Mouse (Mus musculus) G1E (cell line): ENCODE measurements around the gene Gfpt1.

Experiments used
- CTCF ChIP-seq: IDR thresholded peaks from 2 replicates; pipeline ENCODE4 v1.5.1; 2012; ENCODE audit warnings: low read depth, low read length, inconsistent platforms, mixed read lengths
- GATA1 ChIP-seq: IDR thresholded peaks from 2 replicates; pipeline ENCODE4 v1.6.1; 2012; ENCODE audit warnings: borderline replicate concordance, low read length, inconsistent platforms, mixed read lengths
- POLR2AphosphoS5 ChIP-seq: IDR thresholded peaks from 2 replicates; pipeline ENCODE4 v1.6.1; 2012; ENCODE audit warnings: low read depth, low read length, inconsistent platforms; ENCODE audit not compliant: insufficient replicate concordance
- TAL1 ChIP-seq: conservative IDR thresholded peaks from 2 replicates; pipeline ENCODE4 v1.6.1; 2012; ENCODE audit warnings: low read depth, low read length, inconsistent platforms, mixed read lengths

GRCm38 (mm10) chr6:87123973-87124372 lies 81.3 kb downstream of the Gfpt1 start:
- TF ChIP-seq CTCF: no peak
- TF ChIP-seq GATA1: no peak
- TF ChIP-seq TAL1: no peak
- TF ChIP-seq POLR2AphosphoS5: no peak
